Mouse (Mus musculus) A20 (cell line): ENCODE data around the gene Znrf1.

Source experiments
- DNase-seq: peaks from one replicate; pipeline ENCODE4 v3.0.0-alpha.2; 2011; ENCODE audit warnings: low read depth, low spot score

Gene Znrf1

DNA sequence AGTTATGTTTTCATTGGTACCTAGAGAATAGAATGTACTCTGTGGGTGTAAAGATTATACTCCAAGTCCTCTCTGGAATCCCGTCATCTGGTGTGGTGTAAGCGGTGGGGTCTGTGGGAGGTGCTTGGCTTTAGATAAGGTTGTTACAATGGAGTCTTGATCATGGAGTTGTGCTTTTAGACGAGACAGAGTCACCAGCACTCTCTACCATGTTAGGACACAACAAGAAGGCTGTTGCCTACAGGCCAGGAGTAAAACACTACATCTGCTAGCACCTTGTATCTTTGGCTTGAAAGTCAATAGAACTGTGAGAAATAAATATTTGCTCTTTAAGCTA, 60.6 kb downstream of the Znrf1 start:
- DNase-seq, result no peak

- DNase-seq, result no peak
Measured at GRCm38 (mm10) chr8:111597310-111597709, 61.4 kb downstream of the Znrf1 start.

DNA sequence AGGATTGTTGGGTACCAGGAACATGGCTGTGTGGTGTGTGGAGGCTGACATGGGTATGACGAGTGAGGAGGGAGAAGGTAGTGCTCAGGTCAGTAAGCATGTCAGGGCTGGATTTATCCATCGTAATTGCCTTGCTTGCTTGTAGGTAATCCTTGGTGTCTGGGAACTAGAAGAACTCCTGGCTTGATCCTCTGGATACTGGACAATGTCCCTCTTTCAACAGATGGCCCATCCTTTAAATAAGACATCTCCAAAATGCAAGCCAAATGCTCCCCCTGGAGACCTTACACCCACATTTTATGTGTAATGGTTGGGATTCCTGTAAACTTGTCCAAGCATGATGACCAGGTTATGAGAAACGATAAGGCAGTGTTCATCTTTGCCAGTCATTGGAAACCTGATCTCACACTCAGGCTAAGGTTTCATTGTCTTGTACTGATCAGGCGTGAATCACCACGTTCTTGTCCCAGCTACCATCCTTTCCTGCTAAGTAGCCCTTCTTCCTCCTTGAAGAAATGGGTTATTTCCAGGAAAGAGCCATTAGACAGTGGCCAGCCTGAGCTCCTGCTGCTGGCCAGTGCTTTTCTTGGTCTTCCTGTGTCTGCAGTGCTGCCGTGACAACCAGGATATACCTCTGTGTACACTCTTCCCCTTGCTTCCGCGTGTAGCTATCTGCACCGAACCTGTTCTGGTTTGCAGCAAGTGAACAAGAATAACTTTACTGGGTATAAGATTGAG, 64.0 kb downstream of the Znrf1 start:
- no peak for DNase-seq

DNA sequence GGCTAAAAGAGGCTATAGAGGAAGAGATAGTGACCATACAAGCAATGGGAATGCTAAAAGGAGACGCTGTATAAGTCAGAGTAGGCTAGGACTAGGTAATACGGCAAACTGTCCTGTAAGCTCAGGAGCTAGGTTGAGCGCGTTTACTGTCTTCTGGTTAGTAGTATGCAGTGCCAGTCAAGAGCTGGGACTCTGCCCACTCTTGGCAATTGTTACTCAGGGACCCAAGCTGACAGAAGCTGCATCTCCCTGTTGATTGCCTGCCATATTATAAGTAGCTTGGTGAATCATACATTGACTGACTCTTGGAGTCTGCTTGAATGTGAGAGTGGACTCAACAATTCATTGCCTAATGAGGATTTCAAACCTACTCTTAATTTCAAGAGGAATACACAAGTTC, 66.2 kb downstream of the Znrf1 start:
- no peak for DNase-seq

- no peak for DNase-seq
Measured at GRCm38 (mm10) chr8:111604986-111605385, 69.1 kb downstream of the Znrf1 start.

DNA sequence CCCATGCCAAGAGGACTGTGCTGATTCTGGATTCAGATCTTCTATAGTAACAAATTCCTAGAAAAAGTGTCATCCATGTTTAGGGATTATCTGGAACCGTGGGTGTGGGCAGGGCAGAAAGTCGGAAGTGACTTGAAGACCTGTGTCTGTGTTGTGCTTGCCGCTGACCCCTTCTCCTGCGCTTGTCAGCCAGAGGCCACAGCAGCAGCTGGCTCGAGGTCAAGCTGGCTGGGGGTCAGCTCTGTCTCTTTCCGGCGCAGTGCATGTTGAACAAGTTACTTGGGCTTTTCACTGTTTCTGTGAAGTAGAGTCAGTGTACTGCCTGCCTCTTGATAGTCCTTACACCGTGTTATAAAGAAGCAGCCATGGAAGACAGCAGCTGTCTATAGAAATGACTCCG, 71.1 kb downstream of the Znrf1 start:
- DNase-seq, result no peak

- no peak for DNase-seq
Measured at GRCm38 (mm10) chr8:111607414-111607813, 71.5 kb downstream of the Znrf1 start.

DNA sequence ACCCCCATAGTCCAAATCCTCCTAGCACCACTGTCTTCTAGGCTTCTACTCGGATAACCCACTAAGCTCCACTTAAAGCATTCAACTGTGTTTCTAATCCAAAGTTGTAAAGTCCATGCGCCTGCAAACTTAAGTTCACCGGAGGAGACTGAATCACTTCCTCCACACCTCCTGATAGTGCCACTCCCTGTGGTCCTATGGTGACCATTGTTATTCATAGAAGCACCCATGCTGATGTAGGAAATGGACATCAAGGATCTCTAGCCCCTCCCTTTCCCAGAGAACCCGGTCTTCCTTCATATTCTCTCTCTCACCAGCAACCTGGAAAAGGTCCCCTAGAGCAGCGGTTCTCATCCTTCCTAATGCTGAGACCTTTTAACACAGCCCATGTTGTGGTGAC, 77.3 kb downstream of the Znrf1 start:
- DNase-seq, result no peak

DNA sequence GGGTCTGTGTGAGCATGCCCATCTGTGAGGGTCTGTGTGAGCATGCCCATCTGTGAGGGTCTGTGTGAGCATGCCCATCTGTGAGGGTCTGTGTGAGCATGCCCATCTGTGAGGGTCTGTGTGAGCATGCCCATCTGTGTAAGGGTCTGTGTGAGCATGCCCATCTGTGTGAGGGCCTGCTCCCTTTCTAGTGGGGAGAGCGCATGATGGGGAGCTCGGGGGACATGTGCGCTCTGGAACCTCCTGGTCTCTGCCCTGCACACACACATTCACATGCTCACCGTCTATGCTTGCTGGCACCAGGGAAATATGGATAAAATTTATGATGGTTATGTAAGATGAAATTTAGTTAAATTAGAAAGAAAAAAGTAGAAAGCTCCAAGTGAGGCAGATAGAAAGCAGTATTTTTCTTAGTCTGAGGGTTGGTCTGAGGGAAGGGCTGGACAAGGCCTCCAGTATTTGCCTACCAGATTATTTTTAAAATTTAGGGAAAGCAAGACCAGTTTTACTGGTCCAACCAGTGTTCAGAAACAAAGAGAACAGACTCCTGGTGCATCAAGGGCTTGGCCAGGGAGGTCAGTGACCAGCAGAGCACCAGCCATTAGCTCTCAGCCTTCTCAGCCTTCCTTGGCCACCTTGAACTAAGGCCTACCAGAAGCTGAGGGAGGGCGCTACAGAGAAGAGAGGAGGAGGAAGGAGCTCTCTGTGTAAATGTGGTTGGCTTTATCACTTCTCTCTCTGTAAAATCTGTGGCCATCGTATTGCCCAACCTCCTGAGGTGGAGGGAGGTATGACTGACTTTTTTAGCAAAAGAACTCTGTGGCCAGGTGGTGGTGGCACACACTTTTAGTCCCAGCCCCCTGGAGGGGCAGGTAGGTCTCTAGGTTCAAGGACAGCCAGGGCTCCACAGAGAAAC, 79.1 kb downstream of the Znrf1 start:
- DNase-seq, result no peak

GRCm38 (mm10) chr8:111617812-111618211, 81.9 kb downstream of the Znrf1 start:
- no peak for DNase-seq

DNA sequence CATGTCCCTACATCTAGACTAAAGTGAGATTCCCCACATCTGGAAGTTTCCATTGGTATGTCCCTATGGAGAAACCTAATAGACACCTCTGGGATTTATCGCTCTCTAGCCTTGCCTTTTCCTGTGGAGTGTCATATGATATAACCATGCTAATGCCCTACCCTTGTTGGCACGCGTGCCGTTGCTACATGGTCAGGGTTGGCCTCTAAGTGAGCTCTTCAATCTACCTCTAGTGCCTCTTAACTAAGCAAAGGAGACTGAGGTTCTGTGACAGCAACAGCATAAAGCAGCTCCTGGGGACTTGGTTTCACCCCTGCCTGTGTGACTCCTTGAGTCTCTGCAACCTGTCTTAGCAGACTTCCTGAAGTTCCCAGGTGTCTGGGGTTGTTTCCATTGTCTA, 82.4 kb downstream of the Znrf1 start:
- DNase-seq, result no peak

DNA sequence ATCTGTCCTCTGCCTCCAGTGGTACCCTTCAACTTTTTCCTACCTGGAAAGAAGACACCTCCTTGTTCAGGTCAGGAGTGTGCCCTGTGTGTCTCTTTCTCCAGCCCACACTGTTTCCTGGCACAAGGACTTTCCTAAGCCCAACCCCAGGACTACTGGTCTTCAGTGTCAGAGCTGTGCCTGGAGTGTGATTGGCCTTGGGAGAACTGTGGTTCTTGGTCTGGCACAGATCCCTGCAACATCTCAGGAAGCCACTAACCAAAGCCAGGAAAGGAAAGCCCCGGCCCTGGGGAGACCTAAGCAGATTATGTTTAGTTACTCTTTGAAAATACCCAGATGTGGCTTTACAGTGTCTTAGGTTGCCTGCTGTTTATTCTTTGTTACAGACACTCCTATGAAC, 84.0 kb downstream of the Znrf1 start:
- no peak for DNase-seq

DNA sequence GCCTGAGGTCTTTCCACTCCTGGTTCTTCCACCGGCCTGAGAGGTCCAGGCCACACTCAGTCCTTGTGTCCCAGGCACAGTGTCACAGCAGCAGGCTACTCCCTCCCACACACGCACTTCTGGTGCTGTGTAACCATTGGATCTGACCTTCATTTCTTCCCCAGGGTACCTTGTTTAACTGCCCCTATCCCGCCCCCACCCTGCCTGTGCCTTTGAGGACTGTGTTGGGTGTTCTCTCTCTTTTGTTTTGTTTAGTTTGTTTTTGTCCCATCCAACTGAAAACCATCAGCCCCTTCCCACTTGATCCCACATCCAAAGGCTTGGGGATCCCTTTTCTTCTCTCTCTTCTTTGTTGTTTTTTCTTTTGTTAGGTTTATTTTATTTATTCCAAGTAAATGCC, 86.2 kb downstream of the Znrf1 start:
- DNase-seq, result no peak

DNA sequence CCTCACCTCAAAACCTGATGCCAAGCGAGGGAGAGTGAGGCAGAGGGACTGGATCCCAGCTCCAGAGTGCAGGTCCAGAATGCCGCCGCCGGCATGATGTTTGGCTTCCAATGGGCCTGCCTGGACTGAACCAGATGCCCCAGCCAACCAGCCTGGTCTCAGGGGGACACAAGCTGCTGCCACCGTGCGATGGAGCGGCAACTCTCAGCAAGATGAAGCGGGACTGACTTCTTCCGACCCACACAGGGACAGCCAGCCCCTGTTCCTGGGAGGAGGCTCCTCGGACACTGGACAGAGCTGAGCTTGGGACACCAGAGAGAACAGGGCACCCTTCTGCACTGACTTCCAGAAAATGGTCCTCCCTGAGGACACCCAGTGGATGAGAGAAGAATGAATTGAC, 86.7 kb downstream of the Znrf1 start:
- no peak for DNase-seq

DNA sequence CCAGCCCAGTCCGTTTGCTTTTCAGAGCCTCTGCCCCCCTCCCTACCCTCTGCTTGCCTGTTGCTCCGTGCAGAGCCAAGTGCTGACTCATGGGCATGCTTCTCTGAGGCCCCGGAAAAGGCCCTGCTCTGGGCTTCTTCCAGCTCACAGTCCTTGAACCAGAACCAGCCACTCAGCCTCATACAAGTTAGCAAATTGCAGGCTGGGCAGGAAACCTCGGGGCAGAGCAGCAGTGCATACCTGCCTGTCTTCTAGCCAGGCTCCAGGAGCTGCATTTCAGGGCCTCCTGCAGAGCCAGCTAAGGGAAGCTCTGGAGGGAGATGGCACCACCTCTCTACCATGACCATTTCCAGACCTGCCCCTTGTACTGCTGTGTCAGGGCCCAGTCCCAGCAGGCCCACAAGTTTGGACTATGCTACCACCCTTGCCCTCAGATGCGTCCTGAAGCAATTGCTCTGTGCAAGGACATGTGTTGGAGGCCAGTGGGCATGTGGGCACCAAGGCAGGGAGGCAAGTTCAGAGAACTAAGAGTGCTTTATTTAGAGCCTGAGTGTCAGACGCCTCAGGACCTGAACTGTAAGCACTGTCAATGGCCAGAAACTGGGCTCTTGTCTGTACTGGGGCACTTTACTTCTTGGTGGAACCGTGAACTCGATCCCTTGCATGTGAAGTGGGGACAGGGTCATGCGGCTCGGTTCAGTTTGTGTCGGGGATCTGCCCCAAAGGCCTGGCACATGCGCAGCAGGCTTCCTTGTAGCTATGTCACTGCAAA, 88.4 kb downstream of the Znrf1 start:
- DNase-seq, result no peak

GRCm38 (mm10) chr8:111624853-111625221, 88.9 kb downstream of the Znrf1 start:
- no peak for DNase-seq

DNA sequence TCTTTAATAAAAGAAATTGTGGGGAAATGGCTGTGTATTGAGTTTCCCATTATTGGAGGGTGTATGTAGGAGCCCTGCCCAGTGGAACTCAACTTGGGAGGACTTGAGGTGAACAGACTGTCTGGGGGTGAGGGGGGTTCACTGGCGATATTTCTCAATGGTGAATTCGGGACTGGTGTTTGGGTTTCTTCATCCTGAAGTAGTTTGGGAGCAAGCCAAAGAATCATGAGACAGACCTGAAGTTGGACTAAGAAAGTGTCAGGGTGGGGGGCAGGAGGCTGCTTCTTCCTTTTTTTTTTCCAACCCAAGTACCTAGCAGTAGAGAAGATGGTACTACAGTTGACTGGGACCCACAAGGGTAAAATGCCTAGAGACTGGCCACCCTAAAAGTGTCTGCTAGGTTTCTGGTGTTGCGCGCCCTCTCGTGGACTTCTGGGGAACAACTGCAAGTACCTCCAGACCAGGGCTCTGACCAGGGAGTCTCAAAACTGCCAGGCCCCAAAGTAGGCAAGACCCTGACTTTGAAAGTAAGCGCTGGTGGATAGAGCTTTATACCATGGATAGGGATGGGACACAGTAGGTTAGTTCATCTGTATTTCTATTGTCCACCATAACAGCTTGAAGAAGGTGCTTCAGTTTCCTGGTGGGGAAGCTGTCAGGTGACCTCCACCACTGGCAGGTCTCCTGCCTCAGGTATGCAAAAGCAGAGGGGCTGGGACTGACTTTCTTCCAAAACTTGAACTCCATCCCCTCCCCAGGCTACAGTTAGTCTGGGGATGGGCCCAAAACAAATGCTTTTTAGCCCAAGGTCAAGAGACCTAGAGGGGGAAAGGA, 90.0 kb downstream of the Znrf1 start:
- DNase-seq, result peak; percentile 75

DNA sequence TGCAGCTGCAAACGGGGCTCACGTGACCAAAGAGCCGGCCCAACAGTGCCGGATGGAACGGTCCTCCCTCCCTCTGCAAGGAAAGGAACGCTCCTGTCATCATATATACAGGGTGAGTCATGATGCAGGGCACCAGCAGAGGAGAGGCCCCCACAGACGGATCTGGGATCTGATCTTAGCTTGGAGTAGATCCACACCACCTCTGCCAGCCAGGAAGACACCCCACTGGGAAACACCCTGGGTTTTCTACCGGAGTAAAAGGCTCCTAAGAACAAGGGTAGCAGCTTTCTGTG, 90.6 kb downstream of the Znrf1 start:
- DNase-seq, result no peak

DNA sequence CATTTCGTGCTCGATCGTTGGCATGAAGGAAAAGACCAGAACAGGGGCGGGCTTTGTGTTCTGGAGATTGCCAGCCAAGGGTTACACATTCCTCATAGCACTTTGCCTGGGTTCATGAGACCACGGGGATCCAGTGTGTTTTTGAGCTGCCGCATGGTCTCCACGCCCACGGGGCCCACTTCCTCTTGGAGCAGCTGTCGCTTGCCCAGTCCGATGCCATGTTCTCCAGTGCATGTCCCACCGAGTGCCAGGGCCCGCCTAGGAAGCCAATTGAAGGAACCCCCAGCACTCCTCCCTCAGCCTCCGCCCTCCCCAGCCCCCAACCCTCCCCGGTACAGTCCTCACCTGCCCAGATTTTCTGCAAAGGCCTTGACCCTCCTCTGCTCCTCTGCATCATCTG, 91.0 kb downstream of the Znrf1 start:
- DNase-seq, result no peak

DNA sequence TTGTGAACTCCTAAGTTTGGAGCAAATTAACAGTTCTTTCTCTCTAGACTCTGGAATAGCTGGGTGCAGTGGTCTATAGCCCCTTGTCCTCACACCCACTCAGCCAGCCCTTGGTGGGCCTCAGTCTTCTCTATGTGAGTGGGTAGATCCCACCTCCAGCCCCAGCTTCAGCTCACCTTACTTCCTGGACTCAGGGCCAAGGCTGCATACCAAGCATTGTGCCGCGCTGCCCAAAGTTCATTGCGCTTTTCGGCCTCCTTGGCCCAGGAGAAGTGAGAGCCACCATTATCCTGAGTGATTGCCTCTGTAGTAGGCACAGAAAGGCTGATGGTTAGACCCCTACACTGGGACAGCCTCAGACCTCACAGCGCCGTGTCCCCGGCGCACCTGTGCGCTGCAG, 92.0 kb downstream of the Znrf1 start:
- no peak for DNase-seq

GRCm38 (mm10) chr8:111628401-111628800, 92.5 kb downstream of the Znrf1 start:
- DNase-seq, result no peak
